Mouse (Mus musculus): ENCODE results near the gene Tspan3. TPM values are rescaled to one million over a fixed set of nuclear protein-coding genes. Genes with fewer than 3 reads are reported as not detected.

Tspan3 gene
- polyA plus RNA-seq, 1 experiment from 2014 or later = 154 TPM

GRCm38 (mm10) chr9:56118091-56118490 is 47.2 kb downstream of the Tspan3 start:
- no peak overlapping the region for H3K4me3 ChIP-seq (ENCODE audit: low read depth, low read length)
- no peak for ATAC-seq (replicated peaks; ENCODE audit: low FRiP score)

GRCm38 (mm10) chr9:56108174-56108573 is 57.1 kb downstream of the Tspan3 start:
- H3K27ac ChIP-seq (ENCODE audit: low read depth, low read length) = no peak overlapping the region
- H3K4me1 ChIP-seq (replicated peaks; ENCODE audit: control insufficient read depth, insufficient read depth, low read length) = peaks cover 7% of the 10 kb centered on the region; the same call in 1 of the 2 replicates
- 47% methylated on average over 5 of the region's 5 CpGs for WGBS
- H3K4me2 ChIP-seq = no peak overlapping the region
- H3K27me3 ChIP-seq (replicated peaks; ENCODE audit: control insufficient read depth, insufficient read depth, low read length) = no peaks in the 10 kb centered on the region
- no peak for ATAC-seq (replicated peaks; ENCODE audit: low FRiP score)
- no peak overlapping the region for H3K9ac ChIP-seq (ENCODE audit: low read depth, low read length)
- H3K4me3 ChIP-seq (ENCODE audit: low read depth, low read length) = no peak overlapping the region
- H3K9me3 ChIP-seq (ENCODE audit: control insufficient read depth, low read length) = no peaks in the 10 kb centered on the region
- DNase-seq (ENCODE audit: low spot score) = no peak
- no peaks in the 10 kb centered on the region for H3K36me3 ChIP-seq (ENCODE audit: control insufficient read depth, insufficient read depth, low read length)

More at GRCm38 (mm10) chr9:56118091-56118490, 47.2 kb downstream of the Tspan3 start:
- Histone ChIP-seq H3K9me3 (ENCODE audit: control insufficient read depth, low read length) (no peaks in the 10 kb centered on the region), H3K27me3 (replicated peaks; ENCODE audit: control insufficient read depth, insufficient read depth, low read length) (no peaks in the 10 kb centered on the region), H3K4me2 (no peak overlapping the region), H3K36me3 (ENCODE audit: control insufficient read depth, insufficient read depth, low read length) (no peaks in the 10 kb centered on the region), H3K9ac (ENCODE audit: low read depth, low read length) (no peak overlapping the region), H3K4me1 (replicated peaks; ENCODE audit: control insufficient read depth, insufficient read depth, low read length) (no peaks in the 10 kb centered on the region), H3K27ac (ENCODE audit: low read depth, low read length) (no peak overlapping the region)
- DNase-seq (ENCODE audit: low spot score) = no peak
- 69% methylated on average over 5 of the region's 5 CpGs for WGBS

- H3K9ac ChIP-seq (ENCODE audit: low read depth, low read length) = no peak overlapping the region
- H3K4me3 ChIP-seq (ENCODE audit: low read depth, low read length) = no peak overlapping the region
- no peaks in the 10 kb centered on the region for H3K27me3 ChIP-seq (replicated peaks; ENCODE audit: control insufficient read depth, insufficient read depth, low read length)
- no peak overlapping the region for H3K4me2 ChIP-seq
- no peak overlapping the region for H3K27ac ChIP-seq (ENCODE audit: low read depth, low read length)
- peaks cover 7% of the 10 kb centered on the region; the same call in 1 of the 2 replicates for H3K4me1 ChIP-seq (replicated peaks; ENCODE audit: control insufficient read depth, insufficient read depth, low read length)
- no peaks in the 10 kb centered on the region for H3K36me3 ChIP-seq (ENCODE audit: control insufficient read depth, insufficient read depth, low read length)
- WGBS = 46% methylated on average over 6 of the region's 6 CpGs
- ATAC-seq (replicated peaks; ENCODE audit: low FRiP score) (no peak), DNase-seq (ENCODE audit: low spot score) (no peak)
- no peaks in the 10 kb centered on the region for H3K9me3 ChIP-seq (ENCODE audit: control insufficient read depth, low read length)
These were observed 57.8 kb downstream of the Tspan3 start for GRCm38 (mm10) chr9:56107527-56107926.

GRCm38 (mm10) chr9:56106274-56107072 is 58.8 kb downstream of the Tspan3 start:
- DNase-seq (ENCODE audit: low spot score) (no peak), ATAC-seq (replicated peaks; ENCODE audit: low FRiP score) (no peak)
- Histone ChIP-seq H3K4me1 (replicated peaks; ENCODE audit: control insufficient read depth, insufficient read depth, low read length) (peaks cover 7% of the 10 kb centered on the region; the same call in 1 of the 2 replicates), H3K9ac (ENCODE audit: low read depth, low read length) (no peak overlapping the region), H3K4me2 (no peak overlapping the region), H3K36me3 (ENCODE audit: control insufficient read depth, insufficient read depth, low read length) (no peaks in the 10 kb centered on the region), H3K27ac (ENCODE audit: low read depth, low read length) (no peak overlapping the region), H3K27me3 (replicated peaks; ENCODE audit: control insufficient read depth, insufficient read depth, low read length) (no peaks in the 10 kb centered on the region), H3K4me3 (ENCODE audit: low read depth, low read length) (no peak overlapping the region), H3K9me3 (ENCODE audit: control insufficient read depth, low read length) (no peaks in the 10 kb centered on the region)
- WGBS = 52% methylated on average over 6 of the region's 6 CpGs

GRCm38 (mm10) chr9:56104921-56105320 is 60.4 kb downstream of the Tspan3 start:
- no peaks in the 10 kb centered on the region for H3K9me3 ChIP-seq (ENCODE audit: control insufficient read depth, low read length)
- DNase-seq (ENCODE audit: low spot score) (no peak), ATAC-seq (replicated peaks; ENCODE audit: low FRiP score) (no peak)
- H3K27ac ChIP-seq (ENCODE audit: low read depth, low read length) = no peak overlapping the region
- no peak overlapping the region for H3K4me3 ChIP-seq (ENCODE audit: low read depth, low read length)
- no peak overlapping the region for H3K4me2 ChIP-seq
- WGBS = 44% methylated on average over 7 of the region's 7 CpGs
- peaks cover 7% of the 10 kb centered on the region; the same call in 1 of the 2 replicates for H3K4me1 ChIP-seq (replicated peaks; ENCODE audit: control insufficient read depth, insufficient read depth, low read length)
- H3K9ac ChIP-seq (ENCODE audit: low read depth, low read length) = no peak overlapping the region
- H3K36me3 ChIP-seq (ENCODE audit: control insufficient read depth, insufficient read depth, low read length) = no peaks in the 10 kb centered on the region
- H3K27me3 ChIP-seq (replicated peaks; ENCODE audit: control insufficient read depth, insufficient read depth, low read length) = no peaks in the 10 kb centered on the region

- WGBS = 35% methylated on average over 4 of the region's 4 CpGs
- DNase-seq (ENCODE audit: low spot score) (no peak), ATAC-seq (replicated peaks; ENCODE audit: low FRiP score) (no peak)
These were observed 64.3 kb downstream of the Tspan3 start for GRCm38 (mm10) chr9:56101022-56101421.

GRCm38 (mm10) chr9:56100041-56100522 is 65.2 kb downstream of the Tspan3 start:
- WGBS = 68% methylated on average over 7 of the region's 7 CpGs
- H3K4me3 ChIP-seq (ENCODE audit: low read depth, low read length) = no peak overlapping the region
- no peaks in the 10 kb centered on the region for H3K9me3 ChIP-seq (ENCODE audit: control insufficient read depth, low read length)
- no peaks in the 10 kb centered on the region for H3K36me3 ChIP-seq (ENCODE audit: control insufficient read depth, insufficient read depth, low read length)
- H3K27ac ChIP-seq (ENCODE audit: low read depth, low read length) = no peak overlapping the region
- DNase-seq (ENCODE audit: low spot score) (no peak), ATAC-seq (replicated peaks; ENCODE audit: low FRiP score) (no peak)
- no peak overlapping the region for H3K4me2 ChIP-seq
- no peak overlapping the region for H3K9ac ChIP-seq (ENCODE audit: low read depth, low read length)
- H3K27me3 ChIP-seq (replicated peaks; ENCODE audit: control insufficient read depth, insufficient read depth, low read length) = no peaks in the 10 kb centered on the region
- no peaks in the 10 kb centered on the region for H3K4me1 ChIP-seq (replicated peaks; ENCODE audit: control insufficient read depth, insufficient read depth, low read length)

More at GRCm38 (mm10) chr9:56101022-56101421, 64.3 kb downstream of the Tspan3 start:
- H3K27ac ChIP-seq (ENCODE audit: low read depth, low read length) = no peak overlapping the region
- no peaks in the 10 kb centered on the region for H3K9me3 ChIP-seq (ENCODE audit: control insufficient read depth, low read length)
- H3K36me3 ChIP-seq (ENCODE audit: control insufficient read depth, insufficient read depth, low read length) = no peaks in the 10 kb centered on the region
- no peaks in the 10 kb centered on the region for H3K27me3 ChIP-seq (replicated peaks; ENCODE audit: control insufficient read depth, insufficient read depth, low read length)
- no peak overlapping the region for H3K4me2 ChIP-seq
- no peak overlapping the region for H3K9ac ChIP-seq (ENCODE audit: low read depth, low read length)
- H3K4me3 ChIP-seq (ENCODE audit: low read depth, low read length) = no peak overlapping the region
- no peaks in the 10 kb centered on the region for H3K4me1 ChIP-seq (replicated peaks; ENCODE audit: control insufficient read depth, insufficient read depth, low read length)

- 51% methylated on average over 4 of the region's 4 CpGs for WGBS
- Histone ChIP-seq H3K27ac (ENCODE audit: low read depth, low read length) (no peak overlapping the region), H3K4me1 (replicated peaks; ENCODE audit: control insufficient read depth, insufficient read depth, low read length) (no peaks in the 10 kb centered on the region), H3K9ac (ENCODE audit: low read depth, low read length) (no peak overlapping the region), H3K36me3 (ENCODE audit: control insufficient read depth, insufficient read depth, low read length) (no peaks in the 10 kb centered on the region), H3K4me3 (ENCODE audit: low read depth, low read length) (no peak overlapping the region), H3K4me2 (no peak overlapping the region), H3K9me3 (ENCODE audit: control insufficient read depth, low read length) (no peaks in the 10 kb centered on the region), H3K27me3 (replicated peaks; ENCODE audit: control insufficient read depth, insufficient read depth, low read length) (no peaks in the 10 kb centered on the region)
- DNase-seq (ENCODE audit: low spot score) (no peak), ATAC-seq (replicated peaks; ENCODE audit: low FRiP score) (no peak)
These were observed 67.5 kb downstream of the Tspan3 start for GRCm38 (mm10) chr9:56097584-56098298.
